Mouse (Mus musculus): ENCODE measurements around the gene Smyd2.

Smyd2 gene

GRCm38 (mm10) chr1:189872050-189872449 is 50.1 kb downstream of the Smyd2 start:
- DNase-seq (ENCODE audit: low spot score in 2 of 2), result no peak

- DNase-seq (ENCODE audit: low spot score in 2 of 2), result no peak
Measured at GRCm38 (mm10) chr1:189871625-189872024, 50.5 kb downstream of the Smyd2 start.

GRCm38 (mm10) chr1:189870539-189870938 is 51.6 kb downstream of the Smyd2 start:
- DNase-seq (ENCODE audit: low spot score in 2 of 2), result peak in 1 of 2 experiments; percentile 43

- DNase-seq (ENCODE audit: low spot score in 2 of 2), result peak in 1 of 2 experiments; percentile 52
Measured at GRCm38 (mm10) chr1:189869651-189870270, 52.4 kb downstream of the Smyd2 start.

GRCm38 (mm10) chr1:189868036-189868435 is 54.1 kb downstream of the Smyd2 start:
- no peak for DNase-seq (ENCODE audit: low spot score in 2 of 2)

GRCm38 (mm10) chr1:189867497-189867896 is 54.7 kb downstream of the Smyd2 start:
- no peak for DNase-seq (ENCODE audit: low spot score in 2 of 2)

GRCm38 (mm10) chr1:189867034-189867433 is 55.1 kb downstream of the Smyd2 start:
- no peak for DNase-seq (ENCODE audit: low spot score in 2 of 2)

GRCm38 (mm10) chr1:189866621-189867020 is 55.5 kb downstream of the Smyd2 start:
- DNase-seq (ENCODE audit: low spot score in 2 of 2), result no peak

GRCm38 (mm10) chr1:189864846-189865560 is 57.2 kb downstream of the Smyd2 start:
- DNase-seq (ENCODE audit: low spot score in 2 of 2), result no peak

- DNase-seq (ENCODE audit: low spot score in 2 of 2), result no peak
Measured at GRCm38 (mm10) chr1:189864301-189864700, 57.9 kb downstream of the Smyd2 start.

GRCm38 (mm10) chr1:189863727-189864126 is 58.4 kb downstream of the Smyd2 start:
- DNase-seq (ENCODE audit: low spot score in 2 of 2), result no peak

GRCm38 (mm10) chr1:189860942-189861315 is 61.2 kb downstream of the Smyd2 start:
- DNase-seq (ENCODE audit: low spot score in 2 of 2), result no peak

GRCm38 (mm10) chr1:189860112-189860941 is 61.8 kb downstream of the Smyd2 start:
- DNase-seq (ENCODE audit: low spot score in 2 of 2), result no peak

- DNase-seq (ENCODE audit: low spot score in 2 of 2), result no peak
Measured at GRCm38 (mm10) chr1:189858377-189858776, 63.8 kb downstream of the Smyd2 start.

- no peak for DNase-seq (ENCODE audit: low spot score in 2 of 2)
Measured at GRCm38 (mm10) chr1:189855739-189856138, 66.4 kb downstream of the Smyd2 start.

GRCm38 (mm10) chr1:189854646-189855045 is 67.5 kb downstream of the Smyd2 start:
- DNase-seq (ENCODE audit: low spot score in 2 of 2), result no peak

GRCm38 (mm10) chr1:189852456-189852855 is 69.7 kb downstream of the Smyd2 start:
- DNase-seq (ENCODE audit: low spot score in 2 of 2), result no peak

GRCm38 (mm10) chr1:189852051-189852450 is 70.1 kb downstream of the Smyd2 start:
- DNase-seq (ENCODE audit: low spot score in 2 of 2), result no peak

GRCm38 (mm10) chr1:189849550-189849949 is 72.6 kb downstream of the Smyd2 start:
- no peak for DNase-seq (ENCODE audit: low spot score in 2 of 2)

GRCm38 (mm10) chr1:189846319-189846718 is 75.8 kb downstream of the Smyd2 start:
- no peak for DNase-seq (ENCODE audit: low spot score in 2 of 2)

- DNase-seq (ENCODE audit: low spot score in 2 of 2), result no peak
Measured at GRCm38 (mm10) chr1:189834166-189834565, 88.0 kb downstream of the Smyd2 start.

- no peak for DNase-seq (ENCODE audit: low spot score in 2 of 2)
Measured at GRCm38 (mm10) chr1:189833351-189833750, 88.8 kb downstream of the Smyd2 start.

Measured in spleen, postnatal 10 days (tissue).